Comparison of ENCODE assay signal across 19 mouse cellular contexts in genomic region chr1:39106650-39107049, GRCm38 (mm10).
DNase-seq lines count a peak whose midpoint lies in the region; ATAC-seq and TF ChIP-seq lines count a peak whose summit lies in the region.
"Had no signal": no experiment of that assay in that cellular context is flagged by ENCODE, and none has a peak within 500 bp of the region (broad histone marks: within the 10 kb centered on the region; RNA-seq: fewer than 3 reads in every experiment).

No protein-coding gene starts in this region.

- no peaks in the 10 kb centered on the region for H3K79me2 ChIP-seq in C2C12 (ENCODE audit: control insufficient read depth, insufficient read depth)

- H3K4me3 ChIP-seq in C2C12 (ENCODE audit: insufficient read depth, poor library complexity, severe bottlenecking) = no peak overlapping the region
- H3K4me3 ChIP-seq in hindbrain, embryonic 12.5 days = no peak overlapping the region
- H3K4me3 ChIP-seq: forebrain, embryonic 12.5 days; limb, embryonic 15.5 days; liver, embryonic 15.5 days; midbrain, embryonic 10.5 days had no signal

- no peak overlapping the region for H3K4me2 ChIP-seq in hindbrain, embryonic 12.5 days (replicated peaks)
- H3K4me2 ChIP-seq: forebrain, embryonic 12.5 days; limb, embryonic 15.5 days; liver, embryonic 15.5 days had no signal

- intact Hi-C loops in heart, postnatal 25 days (cut with DNase I) = loop anchor here (5.0 kb wide), 1 partner anchor 86 kb away; the partner anchor contains the start of gene Npas2

- WGBS in hindbrain, embryonic 12.5 days = 71% methylated on average over 6 of the region's 6 CpGs

- no peak for ATAC-seq in monocyte, adult 5-6 weeks (replicated peaks; ENCODE audit: insufficient number of reproducible peaks, low FRiP score, low TSS enrichment, poor library complexity, severe bottlenecking)
- ATAC-seq in hindbrain, embryonic 12.5 days (ENCODE audit: low FRiP score) = no peak

- no peak for TF ChIP-seq CTCF in C2C12 (IDR thresholded peaks at IDR 0.05; ENCODE audit: control insufficient read depth, insufficient read depth, insufficient read length)

- H3K9me3 ChIP-seq in hindbrain, embryonic 12.5 days (replicated peaks) = no peaks in the 10 kb centered on the region
- H3K9me3 ChIP-seq: forebrain, embryonic 12.5 days; limb, embryonic 15.5 days; liver, embryonic 15.5 days; midbrain, embryonic 10.5 days had no signal

- H3K27ac ChIP-seq in hindbrain, embryonic 12.5 days = no peak overlapping the region
- H3K27ac ChIP-seq: forebrain, embryonic 12.5 days; limb, embryonic 15.5 days; liver, embryonic 15.5 days; macrophage; midbrain, embryonic 10.5 days had no signal

- no peaks in the 10 kb centered on the region for H3K27me3 ChIP-seq in C2C12 (ENCODE audit: control insufficient read depth, insufficient read depth, insufficient read length)
- no peaks in the 10 kb centered on the region for H3K27me3 ChIP-seq in hindbrain, embryonic 12.5 days
- H3K27me3 ChIP-seq: forebrain, embryonic 12.5 days; limb, embryonic 15.5 days; liver, embryonic 15.5 days; Patski had no signal

- peak; percentile 51 to 59 for DNase-seq in heart, adult 18-20 months
- DNase-seq in heart, postnatal 25 days (ENCODE audit: low spot score) = no peak
- DNase-seq in MN1 (ENCODE audit: low spot score) = peak; percentile 37
- DNase-seq in heart, adult 9 months (ENCODE audit: low spot score in 2 of 2) = peak; percentile 14 to 27
- DNase-seq: adrenal gland, adult 8-10 months; cerebellum, adult 8-10 months; kidney, adult 9 months; kidney, postnatal 4 days; retina, postnatal 1 day; thymus, postnatal 25 days had no signal

- H3K79me3 ChIP-seq in C2C12 (ENCODE audit: low read depth) = no peaks in the 10 kb centered on the region

- no peak overlapping the region for H3K9ac ChIP-seq in hindbrain, embryonic 12.5 days
- H3K9ac ChIP-seq: forebrain, embryonic 12.5 days; limb, embryonic 15.5 days; liver, embryonic 15.5 days had no signal

- H3K4me1 ChIP-seq in hindbrain, embryonic 12.5 days = no peaks in the 10 kb centered on the region
- H3K4me1 ChIP-seq: limb, embryonic 15.5 days; liver, embryonic 15.5 days had no signal

- no peak overlapping the region for H3ac ChIP-seq in C2C12 (ENCODE audit: control insufficient read depth, insufficient read length, low read depth)

- H3K36me3 ChIP-seq in C2C12 (ENCODE audit: control insufficient read depth, insufficient read depth) = no peaks in the 10 kb centered on the region
- H3K36me3 ChIP-seq in hindbrain, embryonic 12.5 days = no peaks in the 10 kb centered on the region
- H3K36me3 ChIP-seq: forebrain, embryonic 12.5 days; limb, embryonic 15.5 days; liver, embryonic 15.5 days; midbrain, embryonic 10.5 days had no signal

TF ChIP-seq in C2C12, 6 proteins besides CTCF, POLR2A, EP300 and RAD21:
- TF ChIP-seq MAX (IDR thresholded peaks at IDR 0.05) (no peak), MYOD1 (IDR thresholded peaks at IDR 0.05; ENCODE audit: control insufficient read depth, insufficient read length, low read depth) (peak; percentile 30)
TF ChIP-seq in C2C12: peak in this region for 1.
